Mouse (Mus musculus) heart, postnatal 4 days (tissue): ENCODE measurements around the gene B3galt4. TPM values are rescaled to one million over a fixed set of nuclear protein-coding genes. Genes with fewer than 3 reads are reported as not detected.
"Not testable (repeated sequence)": the region's sequence is repeated elsewhere in the genome, so short reads cannot be mapped to it uniquely, and the experiment has no call there.

ENCODE experiments used
- DNase-seq: peaks from one replicate; pipeline ENCODE4 v3.0.0; 2021
- total RNA-seq, 2 experiments: library from RNA; stranded (reverse); gene quantifications; 2 replicates each; pipeline ENCODE4 v1.2.3; 2021

B3galt4 gene
- total RNA-seq: 1 to 10 TPM; 2.3 to 2.9 TPM

DNA sequence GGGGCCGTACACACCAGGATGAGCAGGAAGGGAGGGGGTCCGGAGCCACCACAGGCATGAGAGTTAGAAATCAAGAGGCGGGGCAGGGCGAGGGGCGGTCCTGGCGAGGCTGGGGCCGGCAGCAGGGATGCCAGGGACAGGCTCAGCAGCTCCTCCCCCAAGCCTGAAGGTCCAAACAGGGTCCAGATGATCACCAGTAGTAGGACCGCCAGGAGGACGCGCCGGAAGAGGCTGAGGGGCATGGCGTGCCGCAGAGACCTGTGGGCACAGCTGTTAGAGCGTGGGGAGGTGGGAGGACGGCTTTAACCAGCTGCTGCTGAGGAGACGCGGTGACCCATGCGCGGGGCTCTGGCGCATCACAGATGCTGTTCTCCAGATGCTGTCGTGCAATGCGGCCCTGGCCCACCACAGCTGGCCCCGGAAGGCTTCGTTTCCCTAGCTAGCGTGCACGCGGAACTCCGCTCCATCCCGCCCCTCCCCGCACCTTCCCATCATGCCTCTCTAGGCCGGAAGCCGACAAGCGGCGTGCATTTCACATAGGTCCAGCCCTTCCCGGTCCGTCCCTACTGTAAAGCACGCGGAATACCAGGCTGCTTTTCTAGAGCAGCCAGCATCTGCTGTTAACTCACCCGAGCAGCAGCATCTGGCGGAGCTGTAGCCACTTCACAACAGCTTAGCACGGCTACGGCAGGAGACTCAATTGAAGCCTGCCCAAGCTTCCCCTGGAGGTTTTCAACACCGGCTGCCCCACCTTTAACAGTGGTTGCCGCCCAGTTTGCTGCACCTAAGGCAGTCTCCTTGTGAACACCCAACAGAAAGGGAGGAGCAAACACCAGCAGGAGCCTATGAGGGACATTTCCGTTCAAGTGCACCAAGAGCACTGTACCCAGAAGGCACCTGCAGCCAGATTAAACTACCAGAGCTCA, at the start of gene B3galt4:
B3galt4 (minus strand) TSS at position 468 of the 926 bp plus-strand sequence.
- peak; percentile 78 for DNase-seq

DNA sequence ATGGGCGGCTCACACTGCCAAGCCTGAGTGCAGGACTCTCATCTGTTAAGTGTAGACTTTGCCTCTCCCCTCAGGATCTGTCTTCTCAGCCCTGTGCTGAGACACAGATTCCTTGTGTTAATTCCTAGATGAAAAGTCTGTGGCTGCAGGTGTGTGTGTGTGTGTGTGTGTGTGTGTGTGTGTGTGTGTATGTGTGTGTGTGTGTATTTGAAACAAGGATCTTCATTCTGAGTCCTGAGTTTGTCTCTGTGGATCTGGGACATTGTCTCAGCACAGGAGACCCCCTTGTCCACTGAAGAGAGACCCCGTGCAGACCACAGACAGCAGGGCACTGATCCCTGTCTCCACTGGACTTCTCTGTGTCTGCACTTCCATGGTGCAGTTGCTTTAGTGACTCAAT, 49.5 kb upstream of the B3galt4 start:
- not testable (repeated sequence) for DNase-seq

DNA sequence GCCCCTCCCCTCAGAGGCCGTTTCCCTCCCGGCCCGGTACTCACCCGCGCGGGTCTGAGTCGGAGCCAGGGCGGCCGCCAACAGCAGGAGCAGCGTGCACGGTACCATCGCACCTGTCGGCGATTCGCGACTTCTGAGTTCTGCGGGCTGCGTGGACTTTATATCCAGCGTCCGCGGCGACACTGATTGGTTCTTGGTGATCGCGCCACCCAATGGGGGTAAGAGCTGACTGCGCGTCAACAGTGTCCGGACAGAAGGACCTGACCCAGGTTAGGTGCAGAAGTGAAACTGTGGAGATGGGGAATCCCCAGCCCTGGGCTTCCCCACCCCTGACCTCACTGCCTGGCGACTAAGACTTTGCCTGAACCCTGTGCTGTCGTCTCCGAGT, 48.9 kb upstream of the B3galt4 start, which contains the start of gene H2-K1:
H2-K1 (minus strand) TSS at position 198 of the 388 bp plus-strand sequence.
- peak; percentile 89 for DNase-seq

DNA sequence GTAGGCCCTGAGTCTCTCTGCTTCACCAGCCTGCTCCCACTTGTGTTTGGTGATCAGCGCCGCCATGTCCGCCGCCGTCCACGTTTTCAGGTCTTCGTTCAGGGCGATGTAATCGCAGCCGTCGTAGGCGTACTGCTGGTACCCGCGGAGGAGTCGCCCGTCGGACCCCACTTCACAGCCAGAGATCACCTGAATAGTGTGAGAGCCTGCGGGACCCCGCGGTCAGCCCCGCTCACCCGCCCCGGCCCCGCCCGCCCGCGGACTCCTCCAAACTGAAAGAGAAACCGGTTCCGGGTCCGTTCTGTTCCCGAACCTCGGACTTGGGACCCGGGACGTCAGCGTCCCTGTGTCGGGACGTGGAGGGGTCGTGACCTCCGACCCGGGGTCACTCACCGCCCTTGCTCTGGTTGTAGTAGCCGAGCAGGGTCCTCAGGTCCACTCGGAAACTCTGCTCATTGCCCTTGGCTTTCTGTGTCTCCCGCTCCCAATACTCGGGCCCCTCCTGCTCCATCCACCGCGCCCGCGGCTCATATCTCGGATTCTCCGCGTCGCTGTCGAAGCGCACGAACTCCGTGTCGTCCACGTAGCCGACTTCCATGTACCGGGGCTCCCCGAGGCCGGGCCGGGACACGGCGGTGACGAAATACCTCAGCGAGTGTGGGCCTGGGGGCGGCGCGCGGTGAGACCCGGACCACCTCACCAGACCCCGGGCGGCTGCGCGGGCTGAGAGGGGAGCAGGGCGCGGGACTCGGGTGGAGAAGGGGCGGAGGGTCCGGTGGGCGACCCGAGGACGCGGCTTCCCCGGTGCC, 48.3 kb upstream of the B3galt4 start:
- DNase-seq: peak; percentile 30

DNA sequence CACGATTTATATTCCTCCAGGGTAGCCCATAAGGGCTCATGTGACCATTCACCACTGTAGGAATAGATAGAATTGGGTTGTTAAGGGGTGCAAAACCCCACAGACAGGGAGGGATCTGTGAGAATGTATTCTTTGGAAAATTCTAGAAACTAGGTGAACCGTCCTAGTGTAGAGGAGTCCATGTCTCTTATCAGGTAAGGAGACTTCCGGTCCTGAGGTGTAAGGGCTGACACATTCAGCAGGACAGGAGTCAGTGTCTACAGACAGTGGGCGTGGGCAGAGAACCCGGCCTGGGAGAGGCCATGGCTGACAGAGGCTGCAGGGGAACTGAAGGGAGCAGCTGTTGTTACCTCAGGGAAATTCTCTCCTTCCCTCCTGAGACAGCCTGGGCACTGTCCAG, 47.4 kb upstream of the B3galt4 start:
- not testable (repeated sequence) for DNase-seq

GRCm38 (mm10) chr17:33997025-33997424, 45.7 kb upstream of the B3galt4 start:
- DNase-seq: not testable (repeated sequence)

DNA sequence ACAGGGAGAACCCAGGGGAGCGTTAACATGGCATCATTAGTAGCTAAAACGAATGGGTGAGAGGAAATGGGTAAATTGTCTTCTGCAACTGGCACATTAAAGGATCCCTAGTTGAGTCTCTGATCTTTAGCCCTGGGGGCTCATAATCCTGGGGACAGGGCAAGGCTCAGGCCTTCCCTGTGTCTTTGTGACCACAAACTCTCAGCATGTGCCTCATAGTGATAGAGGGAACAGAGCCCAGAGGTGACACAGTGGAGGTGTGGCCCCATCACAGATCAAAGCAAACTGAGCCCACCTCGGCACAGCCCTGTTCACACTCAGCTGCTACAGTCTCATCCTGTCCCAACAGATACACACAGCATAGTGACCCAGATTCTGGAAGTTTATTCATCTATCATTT, 44.4 kb upstream of the B3galt4 start:
- no peak for DNase-seq

DNA sequence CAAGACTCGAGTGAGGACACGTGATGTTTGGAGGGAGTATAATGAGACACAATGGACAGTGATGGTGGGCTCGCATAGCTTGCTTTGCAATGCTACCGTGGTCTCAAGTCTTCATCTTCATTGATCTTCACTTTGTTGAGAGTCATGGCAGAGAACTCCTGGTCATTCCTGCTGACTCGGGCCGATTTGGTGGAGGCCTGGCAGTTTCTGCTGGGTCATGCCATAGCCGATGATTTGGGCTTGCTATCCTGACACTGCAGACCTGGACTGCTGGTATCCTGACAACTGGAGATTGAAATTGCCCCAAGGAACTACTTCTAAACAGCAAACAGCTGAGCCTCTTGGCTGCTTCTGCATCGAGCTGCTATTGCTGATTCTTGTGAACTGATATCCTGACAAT, 43.7 kb upstream of the B3galt4 start:
- no peak for DNase-seq

DNA sequence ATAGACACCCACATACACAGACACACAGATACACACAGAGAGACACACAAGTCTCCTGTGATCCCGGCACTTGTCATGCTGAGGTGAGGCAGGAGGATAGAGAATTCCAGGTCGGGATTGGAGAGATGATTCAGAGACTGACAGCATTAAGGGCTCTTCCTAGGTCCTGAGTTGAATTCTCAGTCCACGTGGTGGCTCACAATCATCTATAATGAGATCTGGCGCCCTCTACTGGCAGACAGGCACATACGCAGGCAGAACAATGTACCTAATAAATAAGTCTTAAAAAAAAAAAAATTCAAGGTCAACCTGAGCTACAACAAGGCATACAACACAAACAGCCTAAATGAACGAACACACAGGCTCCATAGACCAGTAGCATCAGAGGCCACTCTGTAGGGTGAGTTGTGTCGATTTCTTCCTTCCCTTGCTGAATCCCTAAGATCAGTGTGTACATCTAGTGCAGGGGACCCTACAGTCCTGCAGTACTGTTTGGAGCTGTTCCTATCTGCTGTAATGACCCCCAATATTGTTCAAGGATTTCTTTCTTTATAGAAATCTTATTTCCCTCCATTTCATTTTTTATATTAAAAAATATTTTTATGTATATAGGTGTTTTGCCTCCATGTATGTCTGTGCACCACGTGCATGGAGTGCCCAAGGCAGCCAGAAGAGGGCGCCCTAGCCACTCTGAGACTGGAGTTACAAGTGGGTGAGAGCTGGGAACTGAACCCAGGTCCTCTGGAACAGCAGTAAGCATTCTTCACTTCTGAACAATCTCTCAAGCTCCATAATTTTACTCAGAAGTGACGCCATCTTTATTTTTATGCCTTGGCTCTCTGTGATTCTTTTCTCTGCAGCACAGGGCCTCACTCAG, 40.7 kb upstream of the B3galt4 start:
- peak; percentile 66 for DNase-seq

DNA sequence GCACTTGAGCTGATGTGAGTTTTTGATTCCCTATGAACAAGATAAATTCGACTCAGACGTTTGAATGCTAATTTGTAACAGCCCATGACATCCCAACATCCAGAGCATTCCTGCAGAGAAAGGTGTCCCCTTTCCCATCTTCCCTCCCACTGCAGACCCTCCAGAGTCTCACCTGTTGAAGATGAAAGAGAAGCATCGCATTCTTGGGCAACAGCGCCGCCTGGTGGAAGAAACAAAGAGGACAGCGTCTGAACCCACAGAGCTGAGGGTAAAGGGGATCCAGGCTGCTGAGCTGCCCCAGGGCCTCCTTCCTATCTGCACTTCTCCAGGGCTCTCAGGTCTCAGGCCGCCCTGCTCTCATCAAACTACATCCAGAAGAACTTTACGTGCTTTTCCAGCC, 30.8 kb upstream of the B3galt4 start:
- DNase-seq: peak; percentile 66

GRCm38 (mm10) chr17:33981192-33981909, 30.1 kb upstream of the B3galt4 start:
- peak; percentile 89 for DNase-seq

- DNase-seq: no peak
Measured at GRCm38 (mm10) chr17:33980181-33981035, 29.1 kb upstream of the B3galt4 start.

GRCm38 (mm10) chr17:33979512-33980050, 28.3 kb upstream of the B3galt4 start:
- no peak for DNase-seq

DNA sequence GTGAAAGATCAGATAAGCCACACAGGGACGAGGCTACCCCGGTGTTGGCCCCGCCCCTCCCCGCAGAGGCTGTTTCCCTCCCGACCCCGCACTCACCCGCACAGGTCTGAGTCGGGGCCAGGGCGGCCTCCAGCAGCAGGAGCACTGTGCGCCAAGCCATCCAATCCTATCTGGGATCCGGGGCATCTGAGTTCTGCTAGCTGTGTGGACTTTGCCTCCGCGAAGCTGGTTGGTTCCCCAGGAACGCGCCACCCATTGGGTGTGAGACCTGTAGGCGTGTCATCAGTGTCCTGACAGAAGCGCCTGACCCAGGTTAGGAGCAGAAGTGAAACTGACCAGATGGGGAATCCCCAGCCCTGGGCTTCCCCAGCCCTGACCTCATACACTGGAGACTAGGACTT, 27.3 kb upstream of the B3galt4 start:
- DNase-seq: peak; percentile 69

GRCm38 (mm10) chr17:33977861-33978557, 26.7 kb upstream of the B3galt4 start:
- no peak for DNase-seq

- DNase-seq: no peak
Measured at GRCm38 (mm10) chr17:33973572-33973971, 22.3 kb upstream of the B3galt4 start.

- peak; percentile 72 for DNase-seq
Measured at GRCm38 (mm10) chr17:33972691-33973090, 21.4 kb upstream of the B3galt4 start.

- DNase-seq: no peak
Measured at GRCm38 (mm10) chr17:33969394-33969793, 18.1 kb upstream of the B3galt4 start.

- no peak for DNase-seq
Measured at GRCm38 (mm10) chr17:33968927-33969326, 17.6 kb upstream of the B3galt4 start.

- peak; percentile 84 for DNase-seq
Measured at GRCm38 (mm10) chr17:33968489-33968888, 17.2 kb upstream of the B3galt4 start.
